Mouse (Mus musculus) regulatory T cell (primary cell): ENCODE results near the gene Magi2.
"Not testable (repeated sequence)": the region's sequence is repeated elsewhere in the genome, so short reads cannot be mapped to it uniquely, and the experiment has no call there.

Experiments
- in situ Hi-C: fragments of 300-600 bp; cut with MboI, MseI; formaldehyde crosslinking; loops from one replicate; pipeline ENCODE4 v1.15.1; 2025; ENCODE audit warnings: high pct_unique_total_duplicates

Magi2 gene

GRCm38 (mm10) chr5:20227912-20228762 lies 1001.3 kb downstream of the Magi2 start:
- in situ Hi-C loops = no loop called here

GRCm38 (mm10) chr5:20231908-20232307 lies 1005.1 kb downstream of the Magi2 start:
- in situ Hi-C loops = no loop called here

DNA sequence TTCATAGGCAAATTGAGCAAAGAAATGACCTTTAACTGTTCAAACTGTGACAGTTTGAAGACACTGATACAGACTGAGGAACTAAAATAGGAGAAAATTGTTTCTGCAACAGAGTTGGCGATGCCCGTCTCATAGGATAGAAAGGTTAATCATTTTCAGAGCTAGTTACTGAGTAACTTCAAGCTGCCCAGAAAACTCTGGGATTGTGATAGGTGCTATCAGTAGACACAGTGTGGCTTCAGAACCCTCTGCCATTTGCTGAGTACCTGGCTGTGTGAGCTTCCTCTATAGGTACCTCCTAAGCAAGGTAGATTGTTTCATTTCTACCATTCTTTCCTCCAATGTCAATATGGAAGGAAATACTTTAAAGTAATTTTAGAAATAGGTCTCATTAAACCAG lies 1014.7 kb downstream of the Magi2 start:
- in situ Hi-C loops = no loop called here

DNA sequence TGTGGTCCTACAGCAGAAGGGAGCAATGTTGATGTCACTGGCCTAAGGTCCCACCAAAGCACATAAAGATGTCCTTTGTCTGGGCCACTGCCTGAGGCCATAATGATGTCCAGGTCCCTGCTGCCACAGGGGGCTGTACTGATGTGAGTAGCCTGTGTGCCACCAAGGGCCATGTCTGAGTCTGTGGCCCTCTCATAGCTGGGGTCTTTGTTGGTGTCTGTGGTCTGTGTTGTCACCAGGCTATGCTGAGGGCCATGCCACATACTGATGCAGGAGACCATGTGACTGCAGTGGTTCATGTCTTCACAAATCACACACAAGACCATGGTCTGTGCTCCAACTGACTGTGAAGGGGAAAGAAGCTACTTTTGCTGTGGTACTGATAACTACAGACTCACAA lies 1015.7 kb downstream of the Magi2 start:
- in situ Hi-C loops = no loop called here

- in situ Hi-C loops = no loop called here
Observed at GRCm38 (mm10) chr5:20249382-20249781, 1022.5 kb downstream of the Magi2 start.

DNA sequence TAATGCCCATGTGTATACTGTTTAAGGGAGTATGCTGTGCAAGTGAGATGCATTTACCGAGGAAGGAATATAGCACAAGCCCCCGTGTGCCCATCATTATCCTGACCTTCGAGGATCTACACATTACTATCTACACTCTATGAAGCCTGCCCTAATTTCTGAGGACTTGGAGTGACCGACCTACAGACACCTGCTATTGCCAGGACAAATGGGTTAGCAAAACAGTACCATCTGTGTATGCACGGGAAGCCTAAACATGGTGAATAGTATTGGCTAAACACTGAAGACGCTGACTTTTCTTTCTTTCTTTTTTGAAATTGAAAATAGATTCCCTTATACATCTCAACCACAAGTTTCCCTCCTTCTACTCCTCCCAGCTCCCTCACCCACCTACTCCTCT lies 1024.7 kb downstream of the Magi2 start:
- in situ Hi-C loops = no loop called here

DNA sequence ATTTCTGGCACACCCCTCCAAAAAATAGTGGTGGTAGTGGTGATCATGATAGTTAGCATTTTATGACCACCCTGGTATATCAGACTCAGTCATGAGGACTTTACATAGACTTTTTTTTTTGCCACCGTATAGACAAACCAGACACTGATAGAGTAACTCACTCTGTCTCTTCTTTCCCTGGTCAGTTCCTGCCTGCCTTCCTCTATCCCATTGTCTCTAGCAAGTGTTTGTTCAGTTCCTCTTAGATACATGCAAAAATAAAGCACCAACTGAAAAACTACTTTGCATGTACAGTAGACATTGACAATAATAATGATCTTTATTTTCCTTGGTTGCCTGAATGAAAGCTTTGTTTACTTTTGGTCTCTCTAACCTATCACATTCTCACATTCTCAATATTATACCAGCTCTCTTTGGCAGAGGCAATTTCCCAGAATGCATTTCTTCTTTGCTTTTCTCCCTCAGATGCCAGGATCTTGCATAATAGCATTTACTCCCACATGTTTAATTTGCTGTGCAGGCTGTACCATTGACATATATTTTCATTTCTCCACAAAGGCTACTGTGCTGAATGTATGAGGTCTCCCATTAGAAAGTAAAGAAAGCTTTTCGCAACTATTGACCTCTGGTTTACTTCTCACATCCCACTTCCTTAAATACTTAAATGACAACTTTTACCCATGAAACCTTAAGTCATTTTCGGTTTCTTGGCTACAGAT lies 1029.5 kb downstream of the Magi2 start:
- in situ Hi-C loops = no loop called here

DNA sequence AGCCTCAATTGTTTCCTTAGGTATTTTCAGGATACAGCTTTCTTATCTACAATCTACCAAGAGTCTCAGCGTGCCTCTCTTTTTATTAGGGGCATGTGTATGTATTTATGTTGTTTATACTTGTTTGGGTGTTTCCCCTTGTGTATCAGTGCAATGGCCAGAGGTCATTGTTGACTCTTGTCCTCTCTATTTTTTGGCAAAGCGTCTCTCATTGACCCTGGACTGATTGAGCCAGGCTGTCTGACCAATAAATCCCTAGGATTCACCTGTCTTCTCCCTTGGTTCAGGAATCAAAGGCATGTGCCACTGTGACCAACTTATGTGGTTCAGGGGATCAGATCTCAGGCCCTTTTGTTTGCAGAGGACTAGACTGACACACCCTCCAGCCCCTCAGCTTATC lies 1030.1 kb downstream of the Magi2 start:
- in situ Hi-C loops = no loop called here

GRCm38 (mm10) chr5:20257419-20257818 lies 1030.6 kb downstream of the Magi2 start:
- in situ Hi-C loops = no loop called here

GRCm38 (mm10) chr5:20259719-20260118 lies 1032.9 kb downstream of the Magi2 start:
- in situ Hi-C loops = no loop called here

- in situ Hi-C loops = not testable (repeated sequence)
Observed at GRCm38 (mm10) chr5:20272680-20273079, 1045.8 kb downstream of the Magi2 start.

DNA sequence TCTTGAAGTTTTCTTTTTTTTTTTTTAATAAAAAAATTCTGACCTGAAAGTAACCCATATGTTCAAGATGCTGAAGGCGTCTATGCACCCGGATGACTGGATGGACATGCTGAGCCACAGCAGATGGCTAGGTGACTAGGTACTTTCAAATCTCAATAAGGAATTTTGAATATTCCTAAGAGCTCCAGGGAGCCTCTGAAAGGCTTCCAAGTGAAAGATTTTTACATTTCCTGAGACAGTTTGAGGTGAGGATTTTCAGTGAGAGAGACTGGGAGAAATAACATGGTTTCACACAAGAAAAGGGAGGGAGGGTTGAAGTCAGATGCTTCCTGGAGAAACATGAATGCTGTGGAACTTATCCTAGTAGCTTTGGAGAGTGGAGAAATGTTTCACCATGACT lies 1048.8 kb downstream of the Magi2 start:
- in situ Hi-C loops = no loop called here

- in situ Hi-C loops = no loop called here
Observed at GRCm38 (mm10) chr5:20285080-20285840, 1058.4 kb downstream of the Magi2 start.

DNA sequence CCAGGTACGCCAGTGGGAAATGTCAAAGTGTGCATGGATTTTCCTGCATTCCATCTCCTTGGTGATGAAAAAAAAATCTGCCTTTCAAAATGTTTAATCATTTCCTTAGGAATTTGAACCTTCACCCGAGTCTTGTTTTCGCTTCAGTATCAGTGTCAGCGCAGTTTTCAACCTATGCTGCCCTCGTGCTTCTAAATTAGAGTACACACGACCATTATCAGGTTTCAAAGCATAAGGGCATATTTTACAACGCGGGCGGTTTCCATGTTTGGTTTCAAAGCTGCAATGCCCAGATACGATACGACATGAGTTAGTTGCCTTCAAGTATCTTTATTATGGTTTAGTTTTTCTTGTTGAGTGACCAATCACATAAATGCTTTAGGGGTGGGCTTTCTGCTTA lies 1067.7 kb downstream of the Magi2 start:
- in situ Hi-C loops = no loop called here

DNA sequence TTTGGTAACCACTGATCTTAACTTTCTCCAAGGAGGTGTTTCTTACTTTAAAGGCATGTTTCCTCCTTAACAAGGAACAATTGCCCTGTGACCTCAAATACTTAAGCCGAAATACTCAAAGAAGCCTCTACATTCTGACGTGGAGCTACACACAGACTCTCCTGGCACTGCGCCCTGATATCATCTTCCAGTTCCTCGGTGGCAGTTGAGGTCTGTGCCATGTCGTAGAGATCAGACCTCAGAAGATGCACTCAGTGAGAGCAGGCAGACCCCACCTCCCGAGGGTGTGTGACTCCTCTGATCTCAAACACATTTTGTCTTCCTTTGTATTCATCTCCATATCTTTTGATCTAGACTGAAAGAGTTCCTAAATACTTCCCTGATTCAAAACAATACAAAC lies 1073.0 kb downstream of the Magi2 start:
- in situ Hi-C loops = no loop called here

- in situ Hi-C loops = no loop called here
Observed at GRCm38 (mm10) chr5:20303056-20303965, 1076.5 kb downstream of the Magi2 start.

DNA sequence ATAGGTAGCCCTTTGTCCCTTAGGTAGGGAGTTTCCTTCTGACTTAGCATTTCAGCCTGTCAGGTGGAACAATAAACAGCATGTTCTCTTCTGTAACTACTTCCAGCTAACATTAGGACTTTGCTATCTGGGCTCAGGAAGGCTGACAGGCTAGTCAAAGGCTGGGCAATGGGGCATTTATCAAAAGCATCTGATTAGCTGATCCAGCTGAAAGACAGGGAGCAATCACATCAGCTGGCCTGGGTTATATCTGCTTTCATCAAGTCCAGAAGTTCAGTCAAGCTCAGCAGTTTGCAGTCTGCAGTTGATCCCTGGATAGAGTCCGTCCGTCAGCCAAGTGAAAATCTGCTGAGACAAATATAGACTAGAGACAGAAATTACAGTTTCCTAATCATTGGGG lies 1094.1 kb downstream of the Magi2 start:
- in situ Hi-C loops = no loop called here

DNA sequence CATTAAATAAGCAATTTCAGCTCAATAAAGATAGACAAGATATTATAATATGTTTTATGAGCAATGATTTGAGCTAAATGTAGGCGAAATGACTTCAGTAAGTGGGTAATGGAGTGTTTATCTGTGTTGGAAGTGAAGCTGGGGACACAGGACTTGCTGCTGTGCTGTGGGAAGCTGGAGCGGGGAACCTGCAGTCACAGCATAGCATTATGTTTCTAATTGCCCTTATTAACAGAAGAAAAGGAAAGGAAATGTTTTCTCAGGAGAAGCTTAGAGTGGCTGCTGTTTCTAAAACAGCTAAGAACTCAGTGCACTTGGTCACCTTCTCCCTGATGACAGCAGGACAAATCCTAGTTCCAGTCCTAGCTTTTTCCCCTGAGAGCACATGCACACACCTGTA lies 1098.5 kb downstream of the Magi2 start:
- in situ Hi-C loops = no loop called here

- in situ Hi-C loops = no loop called here
Observed at GRCm38 (mm10) chr5:20328901-20329300, 1102.1 kb downstream of the Magi2 start.

GRCm38 (mm10) chr5:20330025-20330424 lies 1103.2 kb downstream of the Magi2 start:
- in situ Hi-C loops = no loop called here

DNA sequence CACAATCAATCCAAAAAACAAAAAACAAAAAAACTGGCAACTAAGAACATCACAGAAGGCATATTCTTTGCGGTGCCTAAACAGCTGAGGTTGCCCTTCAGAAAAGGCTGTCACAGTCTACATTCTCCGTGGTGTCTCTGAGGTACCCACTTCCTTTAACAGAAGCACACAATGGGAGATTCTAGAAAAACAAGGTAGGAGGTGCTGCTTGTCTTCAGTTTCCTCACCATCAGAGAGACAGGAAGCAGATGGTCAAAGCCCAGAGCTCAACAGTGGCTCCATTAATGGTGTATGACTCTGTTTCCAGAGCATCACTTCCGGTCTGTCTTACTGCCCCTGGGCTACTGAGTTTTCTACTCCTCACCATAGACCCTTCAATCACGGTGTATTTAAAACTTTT lies 1105.7 kb downstream of the Magi2 start:
- in situ Hi-C loops = no loop called here
